Mouse (Mus musculus) kidney, adult 2 months (tissue): ENCODE results near the gene Etfrf1.

Source experiments
- CTCF ChIP-seq: fragments of 200-500 bp; conservative IDR thresholded peaks from 2 replicates; pipeline ENCODE4 v1.5.1; 2011; ENCODE audit warnings: low read depth, mild to moderate bottlenecking, control low read depth, low read length, moderate library complexity, mixed read lengths; ENCODE audit not compliant: insufficient read depth, insufficient read length
- POLR2A ChIP-seq: fragments of 200-500 bp; IDR thresholded peaks from one replicate; pipeline ENCODE4 v1.6.1; 2011; ENCODE audit warnings: low read depth, low read length, control low read depth

GRCm38 (mm10) chr6:145237148-145237547 lies 26.2 kb downstream of the Etfrf1 start:
- TF ChIP-seq CTCF (no peak), POLR2A (no peak)
